Mouse (Mus musculus): ENCODE results near the gene P2rx6.
A peak's percentile ranks its signal among the peaks of the same experiment; 100 is the strongest.
"Not testable (repeated sequence)": the region's sequence is repeated elsewhere in the genome, so short reads cannot be mapped to it uniquely, and the experiment has no call there.

P2rx6 gene

DNA sequence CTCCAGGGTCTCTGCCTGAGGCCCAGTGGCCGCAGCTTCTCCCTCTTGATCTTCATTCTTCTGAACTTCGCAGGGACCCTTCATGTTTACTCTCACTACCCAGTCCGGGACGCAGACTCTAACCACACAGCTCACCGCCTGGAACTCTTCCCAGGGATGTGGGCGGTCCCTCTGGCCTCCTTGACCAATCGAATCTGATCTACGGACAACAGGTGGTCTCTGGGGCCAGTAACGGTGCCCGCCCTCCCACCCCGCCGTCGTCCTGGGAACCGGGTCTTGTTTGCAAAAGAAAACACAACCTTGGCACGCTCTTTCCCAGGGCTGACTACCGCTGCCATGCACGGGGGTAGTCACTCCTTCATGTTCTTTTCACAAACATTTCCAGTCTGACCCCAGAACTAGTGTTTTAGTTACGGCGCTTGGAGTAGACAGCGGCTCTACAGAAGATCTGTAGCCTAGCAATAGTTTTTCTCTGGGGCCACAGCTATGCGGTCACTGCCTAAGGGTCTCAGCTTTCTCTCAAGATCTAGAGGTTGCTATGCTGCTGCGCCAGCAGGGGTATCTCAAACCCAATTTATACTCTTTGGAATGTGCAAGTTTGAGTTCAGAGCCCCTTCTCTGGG is 446 bp upstream of the P2rx6 start, which contains the start of gene Lrrc74b:
Gene Lrrc74b (minus strand): TSS at position 120 of the 623 bp plus-strand sequence.
- peak; percentile 52 to 58 for DNase-seq (ENCODE audit: low spot score in 2 of 2)

DNA sequence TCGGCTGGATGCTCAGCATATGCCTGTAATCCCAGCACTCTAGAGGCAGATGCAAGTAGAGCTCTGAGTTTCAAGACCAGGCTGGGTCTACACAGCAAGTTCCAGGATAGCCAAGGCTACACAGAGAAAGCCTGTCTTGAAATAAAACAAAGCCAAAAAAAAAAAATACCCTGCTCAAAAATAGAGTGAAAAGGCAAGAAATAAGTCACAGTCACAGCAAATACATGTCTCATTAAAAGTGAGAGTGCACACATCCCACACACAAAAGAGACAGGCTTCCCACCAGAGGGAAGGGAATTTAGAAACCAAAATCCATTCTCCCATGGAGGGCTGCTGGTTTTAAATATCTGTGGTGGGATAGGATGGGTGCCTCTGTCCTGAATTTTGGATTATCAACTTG is 1.9 kb downstream of the P2rx6 start:
- DNase-seq (ENCODE audit: low spot score in 2 of 2): no peak

DNA sequence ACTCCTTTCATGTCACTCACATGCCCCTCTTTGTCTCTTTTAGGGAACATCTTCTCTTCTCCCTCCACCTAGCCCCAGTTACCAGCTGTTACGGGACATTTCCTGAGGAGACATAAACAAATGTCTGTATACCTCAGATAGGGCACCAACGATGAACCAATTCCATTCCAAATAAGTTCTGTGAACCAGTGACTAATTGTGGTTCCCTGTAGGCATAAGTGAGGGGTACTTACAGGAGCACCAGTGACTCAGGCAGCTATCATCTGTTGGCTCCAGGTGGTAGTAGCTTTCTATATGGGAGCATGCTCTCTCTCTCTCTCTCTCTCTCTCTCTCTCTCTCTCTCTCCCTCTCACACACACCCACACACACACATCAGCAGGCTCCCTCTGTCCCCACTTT is 2.5 kb downstream of the P2rx6 start:
- DNase-seq (ENCODE audit: low spot score in 2 of 2): no peak

DNA sequence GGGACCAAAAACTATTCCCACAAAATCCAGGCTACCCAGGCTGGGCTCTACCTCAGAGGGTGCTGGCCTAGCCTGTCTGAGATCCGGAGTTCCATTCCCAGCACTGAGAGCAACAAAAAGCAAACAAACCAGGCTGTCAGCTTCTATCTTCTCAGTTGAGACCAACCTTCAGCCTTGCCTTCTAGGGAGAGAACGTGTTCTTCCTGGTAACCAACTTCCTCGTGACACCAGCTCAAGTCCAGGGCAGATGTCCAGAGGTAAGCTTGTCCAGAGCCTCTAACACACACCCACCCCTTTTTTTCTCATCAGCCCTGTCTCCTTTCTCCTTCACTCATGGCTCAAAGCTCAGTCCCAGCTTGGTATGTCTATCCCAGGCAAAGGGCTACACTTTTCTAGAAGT is 3.1 kb downstream of the P2rx6 start:
- no peak for DNase-seq (ENCODE audit: low spot score in 2 of 2)

DNA sequence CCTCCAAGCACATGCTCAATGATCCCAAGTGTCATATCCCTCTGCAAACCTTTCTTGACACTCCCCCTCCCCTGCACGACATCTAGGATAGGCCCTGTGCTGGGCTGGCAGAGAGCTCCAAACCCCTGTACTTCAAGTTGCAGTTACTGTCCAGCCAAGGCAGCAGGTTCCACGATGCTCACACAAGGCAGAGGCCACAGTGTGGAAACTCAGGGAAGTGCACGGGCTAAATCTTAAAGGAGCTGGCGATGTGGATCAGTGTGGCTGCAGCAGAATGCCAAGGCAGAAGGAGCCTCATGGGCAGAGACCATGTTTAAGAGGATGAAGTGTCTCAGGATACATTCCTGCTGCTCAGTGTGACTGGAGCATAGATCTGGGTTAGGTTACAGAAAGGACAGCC is 4.5 kb downstream of the P2rx6 start:
- DNase-seq (ENCODE audit: low spot score in 2 of 2): no peak

DNA sequence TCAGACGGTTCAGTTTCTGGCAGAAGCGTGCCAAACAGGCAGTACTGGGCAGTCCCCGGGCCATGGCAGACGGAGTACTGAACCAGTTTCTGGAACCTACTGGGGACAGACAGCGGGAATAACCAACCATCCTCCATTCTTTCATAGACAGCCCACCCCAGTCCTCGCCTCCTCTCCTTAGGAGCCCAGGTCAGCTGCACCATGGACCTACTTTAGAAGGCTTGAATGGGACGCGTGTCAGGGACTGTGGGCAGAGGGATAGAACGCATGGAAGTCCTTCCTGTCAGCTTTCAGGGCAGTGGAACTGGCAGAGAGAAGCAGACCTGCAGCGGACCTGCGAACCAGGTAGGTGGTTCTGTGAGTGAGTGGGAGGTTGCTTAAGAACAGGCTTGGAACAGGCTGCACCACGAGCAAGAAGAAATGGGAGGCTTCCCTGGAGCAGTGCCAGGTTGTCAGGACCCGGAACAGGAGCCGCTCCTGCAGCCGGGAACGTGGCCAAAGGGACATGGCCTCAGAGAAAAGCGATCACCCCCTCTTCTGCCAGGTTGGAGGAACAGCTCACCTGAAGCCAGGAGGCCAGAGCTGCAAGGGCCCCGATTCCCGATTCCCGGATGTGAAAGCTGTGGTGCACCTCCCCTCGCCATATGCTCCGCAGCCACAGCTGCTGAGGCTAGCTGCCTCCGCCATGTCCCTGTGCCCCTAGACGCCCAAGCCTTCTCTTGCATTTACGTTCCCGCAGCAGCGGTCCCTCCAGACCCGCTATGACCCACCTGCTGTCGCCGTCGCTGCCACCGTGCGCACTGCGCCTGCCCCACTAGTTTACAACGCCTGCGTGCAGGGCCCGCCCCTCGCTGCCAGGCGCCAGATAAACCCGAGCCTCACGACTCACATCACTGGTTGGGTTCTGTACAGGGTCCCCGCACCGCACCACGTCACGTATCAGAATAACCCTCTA is 14.5 kb downstream of the P2rx6 start:
- peak; percentile 61 to 65 for DNase-seq (ENCODE audit: low spot score in 2 of 2)

DNA sequence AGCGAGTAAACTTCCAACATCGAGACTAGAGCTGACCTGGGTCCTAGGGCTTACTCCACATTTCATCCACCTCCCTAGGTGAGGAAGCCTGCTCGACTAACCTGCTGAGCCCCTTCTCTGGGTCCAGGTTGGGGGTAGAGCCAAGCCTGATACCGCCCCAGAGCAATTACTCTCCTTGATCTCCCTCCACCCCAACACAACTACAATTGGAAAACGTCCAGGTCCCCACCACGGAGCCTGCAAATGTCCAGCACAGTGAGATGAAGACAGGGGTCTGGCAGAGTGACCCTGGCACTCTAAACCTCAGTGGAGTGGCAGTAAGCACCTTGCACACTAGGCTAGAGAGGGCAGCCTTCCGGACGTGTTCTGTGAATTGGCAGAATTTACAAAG is 15.1 kb downstream of the P2rx6 start:
- no peak for DNase-seq (ENCODE audit: low spot score in 2 of 2)

DNA sequence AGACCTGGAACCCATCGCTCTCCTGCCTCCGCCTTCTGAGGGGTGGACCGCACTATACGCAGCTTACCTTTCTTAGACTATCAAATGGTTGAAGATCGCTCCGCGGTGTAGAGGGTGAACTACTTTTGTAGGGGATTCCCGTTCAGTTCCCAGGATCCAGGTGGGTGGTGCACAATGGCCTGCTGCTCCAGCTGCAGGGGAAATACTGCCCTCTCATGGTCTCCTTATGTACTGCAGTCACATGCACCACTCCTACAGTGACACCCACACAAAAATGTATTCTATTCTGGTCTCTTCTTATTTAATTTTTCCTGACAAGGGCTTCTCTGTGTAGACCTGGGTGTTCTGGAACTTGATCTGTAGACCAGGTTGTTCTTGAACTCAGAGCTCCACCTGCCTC is 21.4 kb downstream of the P2rx6 start, which contains the start of gene Slc7a4:
Gene Slc7a4 (minus strand): TSS at position 151 of the 400 bp plus-strand sequence.
- DNase-seq (ENCODE audit: low spot score in 2 of 2): no peak

DNA sequence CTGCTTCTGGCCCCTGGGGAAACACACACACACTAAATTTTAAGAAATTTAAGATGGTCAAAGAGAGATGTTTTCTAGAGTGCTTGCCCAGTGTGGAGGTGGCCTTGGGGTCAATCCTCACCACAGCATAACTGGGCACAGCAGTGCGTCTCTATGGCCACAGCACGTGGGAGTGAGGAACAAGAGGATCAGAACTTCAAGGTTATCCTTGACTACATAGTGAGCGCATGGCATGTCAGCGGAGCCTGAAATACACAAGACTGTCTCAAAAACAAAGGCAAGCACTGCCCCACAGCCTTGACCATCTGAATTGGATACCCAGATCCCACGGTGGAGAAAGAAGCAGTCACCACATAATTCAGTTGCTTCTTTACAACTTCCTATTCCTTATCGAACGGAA is 22.9 kb downstream of the P2rx6 start:
- DNase-seq (ENCODE audit: low spot score in 2 of 2): no peak

DNA sequence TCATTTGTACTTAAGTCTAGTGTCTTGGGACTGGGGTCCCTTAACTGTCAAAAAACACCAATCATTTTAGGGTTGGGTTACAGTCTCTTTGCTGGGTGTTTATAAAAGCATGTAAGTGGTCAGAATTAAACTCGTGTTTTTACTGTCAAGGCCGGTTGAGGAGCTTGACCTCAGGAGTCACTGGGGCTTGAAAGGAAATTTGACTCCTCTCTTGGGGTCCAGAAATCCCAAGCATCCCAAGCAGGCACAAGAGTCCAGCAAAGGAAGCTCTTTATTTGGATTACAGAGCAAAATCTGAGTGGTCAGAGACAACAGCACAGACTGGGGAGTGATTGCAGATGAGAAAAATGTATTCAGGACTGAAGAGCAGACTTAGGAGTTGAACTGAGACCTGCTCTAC is 29.0 kb downstream of the P2rx6 start:
- DNase-seq (ENCODE audit: low spot score in 2 of 2): no peak

DNA sequence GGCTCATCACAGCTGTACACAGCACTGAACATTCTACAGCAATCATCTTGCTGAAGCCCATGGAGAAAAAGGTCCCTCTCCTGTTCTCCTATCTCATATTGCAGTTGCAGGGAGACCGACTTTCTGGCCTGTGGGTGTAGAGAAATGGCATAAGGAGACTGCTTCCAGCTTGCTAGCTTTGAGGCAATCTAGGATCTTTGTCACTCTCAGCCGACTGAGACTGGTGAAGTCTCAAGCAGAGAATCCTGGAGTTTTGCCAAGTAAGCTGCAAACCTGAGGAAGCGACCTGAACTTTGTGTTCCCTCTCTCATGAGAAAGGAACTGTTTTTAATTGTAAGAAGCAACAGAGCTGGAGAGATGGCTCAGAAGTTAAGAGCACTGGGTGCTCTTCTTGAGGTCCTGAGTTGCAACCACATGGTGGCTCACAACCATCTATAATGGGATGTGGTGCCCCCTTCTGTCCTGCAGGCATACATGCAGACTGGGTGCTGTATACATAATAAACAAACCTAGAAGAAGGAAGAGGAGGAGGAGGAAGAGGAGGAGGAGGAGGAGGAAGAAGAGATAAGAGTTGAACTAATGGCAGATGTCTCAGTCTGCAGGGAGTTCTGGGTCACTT is 39.4 kb downstream of the P2rx6 start:
- no peak for DNase-seq (ENCODE audit: low spot score in 2 of 2)

DNA sequence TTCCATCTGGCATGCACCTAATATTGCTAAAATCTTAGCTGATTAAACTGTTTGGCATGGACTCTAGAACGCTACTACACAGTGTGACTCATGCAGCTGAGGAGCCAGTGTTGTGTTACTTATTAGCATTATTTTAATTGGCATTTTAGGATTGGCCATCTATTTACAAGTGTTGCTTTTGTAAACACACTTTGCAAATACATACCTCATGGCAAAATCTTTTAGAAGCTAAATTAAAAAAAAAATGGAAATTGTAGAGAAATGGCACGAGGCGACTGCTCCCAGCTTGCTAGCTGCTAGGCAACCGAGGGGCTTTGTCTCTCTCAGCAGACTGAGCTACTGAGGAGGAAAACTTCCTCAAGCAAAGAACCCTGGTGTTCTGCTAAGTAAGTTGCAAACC is 43.3 kb downstream of the P2rx6 start:
- no peak for DNase-seq (ENCODE audit: low spot score in 2 of 2)

DNA sequence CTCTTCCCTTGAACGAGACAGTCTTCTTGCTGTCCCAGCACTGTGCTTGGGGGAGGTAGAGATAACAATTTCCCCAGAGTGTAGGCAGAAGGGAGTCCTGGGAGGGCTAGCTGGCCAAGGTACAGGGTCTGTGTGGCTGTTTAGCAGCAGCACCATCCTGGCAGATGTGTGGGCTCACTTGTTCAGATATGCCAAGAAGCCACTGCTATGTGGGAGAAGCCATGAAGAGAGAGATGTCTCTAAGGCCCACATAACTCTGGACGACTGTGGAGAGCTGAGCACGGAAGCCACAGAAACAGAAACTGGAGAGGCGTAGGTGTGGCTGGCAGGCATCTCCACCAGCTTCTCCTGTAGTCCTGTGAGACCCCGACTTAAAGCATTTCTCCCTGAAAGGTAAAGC is 44.0 kb downstream of the P2rx6 start:
- DNase-seq (ENCODE audit: low spot score in 2 of 2): no peak

DNA sequence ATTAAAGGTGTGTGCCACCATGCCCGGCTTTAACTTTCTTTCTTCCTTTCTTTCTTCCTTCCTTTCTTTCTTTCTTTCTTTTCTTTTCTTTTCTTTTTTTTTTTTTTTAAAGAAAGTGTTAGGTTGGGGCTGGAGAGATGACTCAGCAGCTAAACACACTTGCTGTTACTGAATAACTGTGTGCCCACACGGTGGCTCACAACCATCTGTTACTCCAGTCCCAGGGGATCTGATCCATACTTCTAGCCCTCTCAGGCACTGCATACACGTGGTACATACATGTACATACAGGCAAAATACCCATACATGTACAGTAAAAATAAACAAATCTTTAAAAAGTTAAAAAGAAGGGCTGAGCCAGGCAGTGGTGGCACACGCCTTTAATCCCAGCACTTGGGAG is 49.7 kb downstream of the P2rx6 start:
- DNase-seq (ENCODE audit: low spot score in 2 of 2): no peak

DNA sequence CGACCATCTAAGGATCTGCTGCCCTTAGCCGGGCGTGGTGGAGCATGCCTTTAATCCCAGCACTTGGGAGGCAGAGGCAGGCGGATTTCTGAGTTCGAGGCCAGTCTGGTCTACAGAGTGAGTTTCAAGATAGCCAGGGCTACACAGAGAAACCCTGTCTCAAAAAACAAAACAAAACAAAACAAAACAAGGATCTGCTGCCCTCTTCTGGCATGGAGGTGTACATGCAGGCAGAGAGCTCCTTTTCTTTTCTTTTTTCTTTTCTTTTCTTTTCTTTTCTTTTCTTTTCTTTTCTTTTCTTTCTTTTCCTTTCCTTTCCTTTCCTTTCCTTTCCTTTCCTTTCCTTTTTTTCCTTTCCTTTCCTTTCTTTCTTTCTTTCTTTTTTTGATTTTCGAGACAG is 53.1 kb downstream of the P2rx6 start:
- DNase-seq (ENCODE audit: low spot score in 2 of 2): not testable (repeated sequence)

DNA sequence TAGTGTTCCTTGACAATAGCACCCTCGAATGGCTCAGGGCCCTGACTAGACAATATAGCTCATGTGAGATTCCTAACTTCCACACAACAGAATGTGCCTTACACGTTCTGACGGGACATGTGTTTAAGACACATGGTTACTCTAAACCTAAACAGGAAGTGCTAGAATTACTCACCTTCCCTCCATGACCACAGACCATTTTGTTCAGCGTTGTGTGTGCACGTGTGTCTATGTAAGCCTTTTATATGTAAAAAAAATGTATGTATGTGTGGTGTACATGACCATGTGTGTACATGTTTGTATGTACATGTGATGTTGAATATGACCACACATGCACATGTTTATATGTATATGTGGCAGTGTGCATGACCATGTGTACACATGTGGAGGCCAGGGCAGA is 54.5 kb downstream of the P2rx6 start:
- no peak for DNase-seq (ENCODE audit: low spot score in 2 of 2)

DNA sequence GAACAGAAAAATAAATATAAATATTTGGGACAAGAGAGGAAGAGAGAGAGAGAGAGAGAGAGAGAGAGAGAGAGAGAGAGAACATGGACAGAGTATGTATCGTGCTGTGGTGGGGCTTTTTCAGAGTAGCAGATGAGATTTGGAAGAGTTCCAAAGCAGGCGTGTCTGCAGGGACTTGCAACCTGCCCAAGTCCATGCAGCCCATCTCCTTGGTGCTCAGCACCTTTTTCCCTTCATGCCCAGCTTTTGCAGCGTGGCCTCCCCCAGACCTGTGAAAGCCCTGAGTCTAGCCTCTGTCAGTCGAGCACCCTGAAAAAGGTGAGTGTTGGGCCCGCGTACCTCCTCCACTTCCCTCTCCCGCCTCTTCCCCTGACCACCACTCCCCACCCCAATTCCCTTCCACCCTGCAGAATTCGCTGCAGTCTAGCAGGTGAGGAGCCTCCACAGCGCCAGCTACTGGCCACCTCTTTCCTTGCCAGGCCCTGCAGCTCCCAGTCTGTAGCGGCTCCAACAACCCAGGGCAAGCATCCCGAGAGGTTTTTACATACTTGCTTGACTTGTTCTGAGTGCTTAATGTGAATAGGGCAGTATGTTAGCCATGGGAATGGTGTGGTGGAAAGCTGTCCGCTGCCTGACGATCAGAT is 56.4 kb downstream of the P2rx6 start:
- DNase-seq (ENCODE audit: low spot score in 2 of 2): peak in 1 of 2 experiments; percentile 33

DNA sequence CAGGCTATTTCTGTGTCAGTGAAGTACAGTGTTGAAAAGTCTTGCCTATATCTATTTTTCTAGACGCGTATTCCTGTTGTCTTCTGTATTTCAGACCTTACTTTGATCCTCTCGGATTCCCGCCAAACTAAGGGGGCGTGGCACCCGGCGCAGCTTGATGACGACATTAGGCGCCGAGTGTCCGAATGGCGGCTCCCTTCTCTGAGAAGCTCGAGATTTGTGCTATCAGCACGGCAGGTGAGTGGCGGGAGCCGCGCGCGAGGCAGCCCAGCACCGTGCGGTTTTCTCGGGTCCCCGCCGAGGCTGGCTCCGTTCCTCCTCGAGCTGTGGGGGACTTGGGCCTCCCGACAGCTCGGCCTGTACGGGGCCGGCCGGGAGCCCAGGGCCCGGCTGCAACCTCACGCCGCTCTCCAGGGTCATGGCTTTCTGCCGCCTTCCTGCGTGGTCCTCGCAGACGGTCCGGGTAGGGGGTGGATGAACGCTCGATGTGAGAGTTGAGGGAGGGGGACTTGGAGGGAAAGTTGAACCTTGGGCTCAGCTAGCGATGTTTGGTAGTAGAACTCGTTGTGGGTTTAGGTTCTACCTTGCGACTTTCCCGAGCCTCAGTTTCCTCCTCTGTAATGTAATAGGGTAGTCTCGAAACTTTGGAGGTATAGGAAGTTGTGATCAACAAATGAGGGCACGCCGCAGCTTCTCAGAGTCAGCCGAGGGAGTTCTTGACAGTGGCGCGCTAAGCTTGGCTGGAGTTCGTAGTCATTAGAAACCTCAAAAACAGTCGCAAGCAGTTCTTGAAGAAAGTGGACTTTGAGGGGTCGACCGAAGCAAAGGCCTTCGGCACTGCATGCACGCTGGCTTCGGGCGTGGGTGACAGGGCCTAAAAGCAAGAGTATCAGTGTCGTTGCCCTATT is 57.8 kb downstream of the P2rx6 start, which contains the start of gene Smpd4:
Gene Smpd4 (plus strand): TSS at position 157 of the 908 bp plus-strand sequence.
- peak; percentile 77 to 88 for DNase-seq (ENCODE audit: low spot score in 2 of 2)

DNA sequence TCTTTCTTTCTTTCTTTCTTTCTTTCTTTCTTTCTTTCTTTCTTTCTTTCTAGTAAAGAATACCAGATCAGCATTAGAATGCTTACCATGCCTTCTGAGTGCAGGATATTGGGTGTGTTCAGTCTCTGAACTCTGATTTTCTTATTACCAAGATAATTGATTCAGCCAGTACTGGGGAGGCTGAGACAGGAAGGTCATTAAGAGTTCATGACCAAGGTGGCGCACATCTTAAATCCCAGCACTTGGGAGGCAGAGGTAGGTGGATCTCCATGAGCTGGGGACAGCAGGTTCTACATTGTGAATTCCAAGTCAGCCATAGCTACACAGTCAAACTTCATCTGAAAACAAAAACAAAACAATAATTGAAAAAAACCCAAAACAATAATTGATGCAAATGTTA is 60.3 kb downstream of the P2rx6 start:
- no peak for DNase-seq (ENCODE audit: low spot score in 2 of 2)

DNA sequence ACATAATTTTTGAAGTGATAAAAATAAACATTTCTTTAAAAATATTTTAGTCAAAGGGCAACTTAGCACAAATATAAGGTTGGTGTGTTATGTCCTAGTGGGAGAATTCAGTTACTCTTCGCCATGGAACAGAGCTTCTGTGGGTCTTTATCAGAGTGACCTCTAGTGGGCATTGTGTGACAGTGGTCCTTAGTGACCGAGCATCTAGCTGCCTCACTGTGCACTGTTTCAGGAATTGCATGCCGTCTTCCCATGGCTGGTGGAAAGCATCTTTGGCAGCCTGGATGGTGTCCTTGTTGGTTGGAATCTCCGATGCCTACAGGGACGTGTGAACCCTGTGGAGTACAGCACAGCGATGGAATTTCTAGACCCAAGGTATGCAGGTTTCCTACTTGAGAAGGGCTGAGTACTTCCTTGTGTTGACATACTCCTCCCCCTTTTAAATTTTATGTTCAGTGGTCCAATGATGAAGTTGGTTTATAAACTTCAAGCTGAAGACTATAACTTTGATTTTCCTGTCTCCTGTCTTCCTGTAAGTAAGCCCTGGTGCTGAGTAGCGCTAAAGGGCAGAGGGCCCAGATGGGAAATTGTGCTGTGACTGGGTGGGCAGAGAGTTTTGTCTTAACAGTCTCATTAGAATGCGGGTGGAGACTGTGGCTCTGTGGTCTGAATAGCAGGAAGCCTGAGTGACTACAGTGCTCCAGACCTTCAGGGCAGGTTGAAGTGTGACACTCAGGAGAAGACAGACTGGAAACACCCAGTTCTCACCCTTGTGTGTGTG is 64.0 kb downstream of the P2rx6 start:
- DNase-seq (ENCODE audit: low spot score in 2 of 2): no peak

All from frontal cortex, postnatal 10 days (tissue).